Mouse (Mus musculus) liver, embryonic 11.5 days (tissue): ENCODE measurements around the gene B3glct. TPM values are rescaled to one million over a fixed set of nuclear protein-coding genes. Genes with fewer than 3 reads are reported as not detected.

ENCODE experiments used
- ATAC-seq: fragments of 200-750 bp; cut with Nextera tagmentation; replicated peaks from 2 replicates; pipeline ENCODE4 v1.8.0; 2017; ENCODE audit warnings: moderate number of reproducible peaks, mild to moderate bottlenecking, moderate TSS enrichment, moderate library complexity; ENCODE audit not compliant: low FRiP score
- DNase-seq: peaks from one replicate; pipeline ENCODE4 v3.0.0-alpha.2; 2017; ENCODE audit warnings: low spot score
- H3K27ac ChIP-seq: fragments of 300-500 bp; sonication (generic); 2 replicates; pipeline ENCODE4 v1.5.1; 2014; ENCODE audit warnings: mild to moderate bottlenecking, low read depth, low read length, control low read depth
- H3K27me3 ChIP-seq: fragments of 300-500 bp; sonication (generic); replicated peaks from 2 replicates; pipeline ENCODE4 v1.6.1; 2014; ENCODE audit warnings: low read length, mixed read lengths; ENCODE audit not compliant: control insufficient read depth, insufficient read depth
- H3K36me3 ChIP-seq: fragments of 300-500 bp; sonication (generic); 2 replicates; pipeline ENCODE4 v1.6.1; 2014; ENCODE audit warnings: mild to moderate bottlenecking, low read length, moderate library complexity, mixed read lengths; ENCODE audit not compliant: control insufficient read depth, insufficient read depth
- H3K4me1 ChIP-seq: fragments of 300-500 bp; sonication (generic); replicated peaks from 2 replicates; pipeline ENCODE4 v1.6.1; 2014; ENCODE audit warnings: low read length, mixed read lengths; ENCODE audit not compliant: control insufficient read depth, insufficient read depth
- H3K4me2 ChIP-seq: fragments of 300-500 bp; sonication (generic); 2 replicates; pipeline ENCODE4 v1.6.1; 2014; ENCODE audit warnings: mild to moderate bottlenecking, control low read depth, moderate library complexity
- H3K4me3 ChIP-seq: fragments of 300-500 bp; sonication (generic); 2 replicates; pipeline ENCODE4 v1.5.1; 2014; ENCODE audit warnings: low read depth, low read length, control low read depth
- H3K9ac ChIP-seq: fragments of 300-500 bp; sonication (generic); 2 replicates; pipeline ENCODE4 v1.6.1; 2014; ENCODE audit warnings: low read depth, low read length, control low read depth
- H3K9me3 ChIP-seq: fragments of 300-500 bp; sonication (generic); 2 replicates; pipeline ENCODE4 v1.6.1; 2016; ENCODE audit warnings: low read length, inconsistent platforms, mixed read lengths; ENCODE audit not compliant: control insufficient read depth
- WGBS: fragments of 180-500 bp; shearing (Covaris S2); extraction: QIAGEN DNeasy Blood & Tissue Kit; methylation state at CpG from one replicate; pipeline ENCODE4 v1.1.7; 2014; 5-methylcytosine and 5-hydroxymethylcytosine counted together
- polyA plus RNA-seq: library from polyadenylated mRNA; unstranded; fragments of >200 nt; fragmentation: Nextera tagmentation; extraction: Ambion mirVana; gene quantifications from 2 replicates; pipeline ENCODE4 v1.2.1, GENCODE M21; 2014

The B3glct gene
- polyA plus RNA-seq, 1 experiment from 2014 or later = 13.2 TPM

DNA sequence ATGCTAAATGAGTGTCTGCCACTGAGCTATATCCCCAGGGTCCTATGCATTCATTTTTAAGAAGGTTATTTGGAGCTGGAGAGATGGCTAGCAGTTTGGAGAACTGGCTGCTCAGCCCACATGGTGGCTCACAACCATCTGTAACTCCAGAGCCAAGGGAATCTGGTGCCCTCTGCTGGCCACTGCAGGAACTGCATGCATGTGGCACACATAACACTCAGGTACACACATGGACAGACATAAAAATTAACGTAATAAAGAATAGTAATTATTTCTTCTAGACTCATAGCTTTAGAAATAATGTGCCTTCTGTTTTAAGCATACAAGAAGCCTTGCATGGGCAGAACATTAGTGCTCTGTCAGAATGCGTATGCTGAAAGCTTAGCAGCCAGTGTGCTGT, 102.4 kb downstream of the B3glct start:
- H3K27ac ChIP-seq = no peak overlapping the region
- peaks cover 3% of the 10 kb centered on the region for H3K9me3 ChIP-seq
- no peaks in the 10 kb centered on the region for H3K36me3 ChIP-seq
- H3K9ac ChIP-seq = no peak overlapping the region
- H3K27me3 ChIP-seq = no peaks in the 10 kb centered on the region
- no peak overlapping the region for H3K4me2 ChIP-seq
- no peak for DNase-seq
- H3K4me3 ChIP-seq = no peak overlapping the region
- no peak for ATAC-seq
- 94% methylated on average over 2 of the region's 2 CpGs for WGBS
- no peaks in the 10 kb centered on the region for H3K4me1 ChIP-seq

- no peak for ATAC-seq
- no peaks in the 10 kb centered on the region for H3K4me1 ChIP-seq
- no peak for DNase-seq
- no peaks in the 10 kb centered on the region for H3K36me3 ChIP-seq
- no peak overlapping the region for H3K4me3 ChIP-seq
- H3K4me2 ChIP-seq = no peak overlapping the region
- no peak overlapping the region for H3K27ac ChIP-seq
- peaks cover 10% of the 10 kb centered on the region for H3K9me3 ChIP-seq
- 27% methylated on average over 8 of the region's 8 CpGs for WGBS
- no peak overlapping the region for H3K9ac ChIP-seq
- no peaks in the 10 kb centered on the region for H3K27me3 ChIP-seq
Measured at GRCm38 (mm10) chr5:149790087-149790486, 112.1 kb downstream of the B3glct start.

DNA sequence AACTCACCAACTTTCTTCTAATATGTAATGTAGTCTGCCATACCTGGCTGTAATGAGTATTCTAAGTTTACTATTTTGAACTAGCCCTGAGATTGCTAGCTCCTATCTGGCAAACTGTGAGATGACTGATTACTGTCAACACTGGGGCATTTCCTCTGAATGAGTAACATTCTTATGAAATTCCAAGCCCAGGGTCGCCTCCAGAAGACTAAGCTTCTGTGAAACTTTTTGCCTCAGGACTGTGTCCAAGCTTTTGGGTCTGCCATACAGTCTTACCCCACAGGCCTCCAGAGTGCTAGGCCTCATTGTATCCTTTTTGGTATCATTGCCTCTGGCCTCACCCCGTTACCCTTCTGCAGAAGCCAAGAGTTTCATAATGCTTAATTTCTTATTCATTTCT, 132.0 kb downstream of the B3glct start:
- ATAC-seq = no peak
- no peak overlapping the region for H3K9ac ChIP-seq
- no peak overlapping the region for H3K4me2 ChIP-seq
- H3K36me3 ChIP-seq = no peaks in the 10 kb centered on the region
- H3K27ac ChIP-seq = no peak overlapping the region
- no peaks in the 10 kb centered on the region for H3K4me1 ChIP-seq
- no peaks in the 10 kb centered on the region for H3K27me3 ChIP-seq
- H3K9me3 ChIP-seq = no peaks in the 10 kb centered on the region
- H3K4me3 ChIP-seq = no peak overlapping the region
- 65% methylated on average over 2 of the region's 2 CpGs for WGBS
- DNase-seq = no peak

DNA sequence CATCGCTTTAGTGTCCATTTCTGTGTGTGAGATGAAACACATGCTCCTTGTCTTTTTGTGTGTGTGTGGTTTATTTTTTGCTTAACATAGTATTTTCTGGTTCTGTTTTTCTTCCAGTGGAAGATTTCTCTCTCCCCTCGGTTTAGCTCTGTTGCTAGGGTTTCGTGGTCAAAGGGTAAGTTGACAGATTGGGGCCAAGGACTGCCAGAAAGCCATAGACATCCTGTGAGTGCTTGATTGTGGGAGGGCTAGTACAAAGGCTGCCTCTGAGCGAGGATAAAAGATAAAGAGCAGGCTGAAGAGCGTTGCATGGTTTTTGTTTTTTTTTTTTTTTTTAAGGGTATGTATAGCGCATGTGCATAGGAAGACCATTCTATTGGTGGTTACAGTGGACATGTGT, 133.8 kb downstream of the B3glct start:
- Histone ChIP-seq H3K9me3 (no peaks in the 10 kb centered on the region), H3K9ac (no peak overlapping the region), H3K4me2 (no peak overlapping the region), H3K27me3 (no peaks in the 10 kb centered on the region), H3K36me3 (no peaks in the 10 kb centered on the region), H3K4me1 (no peaks in the 10 kb centered on the region), H3K4me3 (no peak overlapping the region), H3K27ac (no peak overlapping the region)
- WGBS = 38% methylated on average over 6 of the region's 6 CpGs
- no peak for DNase-seq
- no peak for ATAC-seq

Other genes starting within 250 kb of the B3glct start
- 0.48 and 0.62 TPM in 2 replicates for gene Tex26, start 238.6 kb upstream of the B3glct start, polyA plus RNA-seq
- gene Wdr95, start 149.6 kb upstream of the B3glct start, polyA plus RNA-seq = not detected in 2 replicates
- gene Hsph1, start 41.9 kb upstream of the B3glct start, polyA plus RNA-seq = 116 and 119 TPM in 2 replicates